Mouse (Mus musculus): ENCODE results near the gene Ankrd6. TPM values are rescaled to one million over a fixed set of nuclear protein-coding genes. Genes with fewer than 3 reads are reported as not detected.

Ankrd6 gene
- polyA plus RNA-seq, 2 experiments from 2014 or later: 0.99 to 1.4 TPM

DNA sequence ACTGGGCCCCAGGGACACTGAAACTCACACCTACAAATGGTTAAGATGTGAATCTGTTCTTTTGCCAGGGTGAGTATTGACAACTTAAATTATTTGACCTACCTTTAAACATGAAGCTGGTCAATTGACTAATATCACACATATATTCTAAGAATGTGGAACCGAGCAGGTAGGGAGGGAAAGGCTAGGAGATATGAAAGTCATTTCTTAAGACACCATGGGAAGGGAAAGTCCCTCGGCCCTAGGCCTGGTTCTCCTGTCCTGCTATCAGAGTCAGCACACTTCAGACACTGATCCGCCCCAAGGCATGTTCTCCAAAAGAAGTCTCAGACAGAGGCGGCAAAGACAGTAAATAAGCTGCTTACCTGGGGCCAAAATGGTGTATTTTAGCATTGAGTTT, 95.7 kb downstream of the Ankrd6 start:
- no peak for ATAC-seq

DNA sequence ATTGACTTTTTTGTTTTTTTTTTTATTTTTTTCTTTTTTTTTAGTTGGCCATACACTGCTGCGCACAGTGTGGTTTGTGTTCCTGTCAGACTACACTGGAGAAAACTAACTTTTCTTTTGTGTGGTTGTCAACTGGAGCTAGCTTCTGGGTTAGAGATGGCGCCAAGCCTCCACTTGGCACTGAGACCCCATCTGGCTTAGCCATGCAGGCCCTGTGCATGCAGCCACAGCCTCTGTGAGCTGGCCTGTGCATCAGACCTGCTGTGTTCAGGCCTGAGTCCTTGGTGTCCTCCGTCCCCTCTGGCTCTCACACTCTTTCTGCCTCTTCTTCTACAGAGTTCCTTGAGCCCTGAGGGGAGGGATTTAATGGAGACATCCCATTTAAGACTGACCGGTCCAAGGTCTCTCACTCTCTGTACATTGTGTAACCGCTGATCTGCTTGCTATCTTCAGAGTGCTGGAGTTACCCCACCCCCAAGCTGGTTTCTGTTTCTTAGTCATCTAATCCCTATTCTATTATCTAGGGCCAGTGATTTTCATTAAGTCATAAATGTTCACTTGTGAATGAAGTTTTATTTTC, 96.9 kb downstream of the Ankrd6 start:
- no peak for ATAC-seq

DNA sequence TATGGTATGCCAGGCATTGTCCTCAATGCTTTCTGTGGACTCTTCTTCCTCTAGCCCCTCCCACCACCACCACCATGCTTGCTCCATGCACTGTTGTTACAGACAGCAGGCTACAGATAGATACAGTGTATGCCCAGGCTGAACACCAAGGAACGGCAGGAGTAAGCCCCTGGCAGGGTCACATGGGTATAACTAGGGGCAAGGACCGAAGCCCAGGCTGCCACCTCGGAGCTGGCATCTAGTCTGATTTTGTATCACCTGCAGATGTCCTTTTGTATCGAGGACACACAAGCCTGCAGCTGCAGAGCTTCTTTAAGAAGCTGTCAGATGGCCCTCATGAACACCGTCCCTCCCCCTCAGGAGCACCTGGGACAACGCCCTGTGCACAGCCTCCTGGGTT, 97.8 kb downstream of the Ankrd6 start:
- ATAC-seq: no peak

DNA sequence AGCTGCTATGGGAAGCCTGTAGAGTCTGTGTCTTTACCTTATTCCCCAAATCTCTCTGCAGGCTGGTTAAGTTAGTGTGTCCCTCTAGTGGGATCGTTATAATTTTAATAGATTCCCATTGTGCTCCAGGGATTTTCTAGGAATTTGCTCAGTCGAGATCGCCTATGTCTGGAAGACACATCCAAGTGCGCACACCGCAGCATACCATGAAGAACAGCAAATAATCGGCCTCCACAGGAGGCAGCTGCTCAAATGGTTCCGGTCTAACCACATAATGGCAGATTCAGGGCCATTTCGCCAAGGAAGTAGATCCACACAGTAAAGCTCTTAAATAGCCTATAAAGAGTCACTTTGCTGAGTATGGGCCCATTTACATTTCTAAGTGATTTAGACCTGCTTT, 98.3 kb downstream of the Ankrd6 start:
- no peak for ATAC-seq

DNA sequence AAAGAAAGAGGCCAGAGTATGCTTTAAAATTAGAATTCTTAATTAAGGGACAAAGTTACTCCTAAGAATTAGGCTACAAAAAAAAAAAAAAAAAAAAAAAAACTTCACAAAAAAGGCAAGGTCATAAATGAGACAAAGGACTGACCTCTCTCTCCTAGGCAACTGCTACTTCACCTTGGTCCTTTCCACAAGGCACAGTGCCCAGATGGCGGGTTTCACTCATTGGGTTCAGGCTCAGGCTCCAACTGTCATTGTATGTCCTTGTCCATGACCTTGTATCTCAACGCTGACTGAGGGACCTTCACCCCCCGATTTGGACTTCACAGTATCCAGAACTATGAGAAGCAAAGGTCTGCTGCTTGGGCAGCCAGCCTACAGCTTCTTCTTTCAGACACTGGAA, 112.2 kb downstream of the Ankrd6 start:
- no peak for ATAC-seq

DNA sequence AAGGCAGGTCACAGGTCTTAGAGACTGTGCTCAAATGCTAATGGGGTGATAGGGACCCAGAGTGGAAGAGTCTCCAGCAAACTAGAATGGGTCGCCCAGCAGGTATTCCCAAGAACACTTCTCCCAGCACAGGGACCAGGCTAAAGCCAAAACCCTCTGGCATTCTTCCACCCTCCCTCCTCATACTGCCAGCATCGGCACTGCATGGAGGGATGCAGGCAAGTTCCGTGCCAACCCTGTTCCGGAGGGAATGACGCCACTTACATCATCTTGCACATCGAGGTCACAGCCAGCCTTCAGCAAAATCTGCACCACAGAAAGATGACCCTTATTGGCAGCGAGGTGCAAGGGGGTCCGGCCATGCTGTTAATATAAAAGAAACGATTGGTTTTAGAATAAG, 114.6 kb downstream of the Ankrd6 start:
- ATAC-seq: no peak

DNA sequence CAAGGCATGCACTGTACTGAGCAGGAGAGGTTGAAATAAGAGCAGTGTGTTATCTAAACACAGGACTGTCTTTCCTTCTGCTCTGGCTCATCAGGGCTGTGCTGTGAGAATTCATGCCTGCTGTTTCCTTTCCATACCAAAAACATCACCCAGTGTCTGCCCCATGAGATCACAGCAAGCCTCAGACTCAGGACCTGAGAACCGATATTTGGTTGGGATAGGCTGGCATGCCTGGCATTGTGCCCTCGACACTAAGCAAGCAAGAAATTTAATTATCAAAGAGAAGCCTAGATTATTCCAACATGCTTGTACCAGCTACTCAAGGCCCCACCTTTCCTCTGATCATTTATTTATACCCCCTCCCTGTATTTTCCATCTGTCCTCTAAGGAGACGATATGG, 116.1 kb downstream of the Ankrd6 start:
- no peak for ATAC-seq

DNA sequence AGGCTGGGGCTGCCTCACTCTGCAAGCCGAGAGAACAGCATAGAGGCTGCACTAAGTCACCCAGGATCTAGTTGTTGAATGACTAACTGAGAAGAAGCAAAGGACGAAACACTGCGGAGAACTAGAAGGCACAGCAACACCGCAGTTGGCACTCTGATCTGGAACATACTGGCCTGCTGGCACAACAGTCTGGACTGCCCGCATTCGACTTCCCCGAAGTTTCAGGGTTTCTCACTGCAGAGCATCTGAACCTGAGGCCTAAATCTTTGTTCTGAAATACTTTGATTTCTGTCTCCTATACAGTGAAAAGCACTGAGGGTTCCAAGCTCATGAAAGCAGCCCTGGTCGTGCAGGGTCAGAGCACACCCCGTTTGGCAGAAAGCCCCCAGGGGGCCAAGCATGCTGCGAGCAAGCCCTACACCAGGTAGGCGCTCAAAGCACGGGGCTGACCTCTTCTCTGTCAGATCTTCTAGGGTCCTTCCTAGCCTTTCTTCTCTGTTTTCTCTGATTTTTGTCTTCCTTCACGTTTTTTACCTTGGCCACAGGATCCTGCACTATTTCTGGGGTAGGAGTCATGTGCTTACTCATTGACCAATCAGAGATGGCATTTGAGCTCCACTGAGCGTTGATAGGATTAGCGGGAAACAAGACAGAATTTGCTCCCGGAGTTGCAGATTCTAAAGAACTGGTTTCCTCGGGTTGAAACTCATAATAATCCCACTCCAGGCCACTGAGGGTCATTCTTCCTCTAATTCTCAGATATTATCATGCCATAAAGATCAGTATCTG, 117.0 kb downstream of the Ankrd6 start:
- ATAC-seq: no peak

DNA sequence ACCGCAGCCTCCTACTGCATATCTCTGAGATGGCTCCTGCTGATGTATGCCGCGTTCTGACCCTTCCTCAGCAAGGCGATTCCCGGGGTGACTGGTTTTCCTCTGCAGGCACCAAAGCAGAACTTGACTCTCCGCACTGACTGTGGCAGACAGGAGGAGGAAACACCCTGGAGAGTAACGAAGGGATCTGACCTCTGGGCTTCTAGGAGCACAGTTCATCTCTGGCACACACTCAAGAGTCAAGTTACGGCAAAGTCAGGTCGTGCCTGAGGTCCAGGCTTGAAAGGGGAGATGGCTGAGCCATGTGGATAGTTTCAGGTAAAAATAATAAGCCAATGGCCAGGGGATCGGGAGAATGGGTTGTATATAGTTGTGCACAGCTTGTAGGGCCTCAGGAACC, 121.3 kb downstream of the Ankrd6 start:
- no peak for ATAC-seq

DNA sequence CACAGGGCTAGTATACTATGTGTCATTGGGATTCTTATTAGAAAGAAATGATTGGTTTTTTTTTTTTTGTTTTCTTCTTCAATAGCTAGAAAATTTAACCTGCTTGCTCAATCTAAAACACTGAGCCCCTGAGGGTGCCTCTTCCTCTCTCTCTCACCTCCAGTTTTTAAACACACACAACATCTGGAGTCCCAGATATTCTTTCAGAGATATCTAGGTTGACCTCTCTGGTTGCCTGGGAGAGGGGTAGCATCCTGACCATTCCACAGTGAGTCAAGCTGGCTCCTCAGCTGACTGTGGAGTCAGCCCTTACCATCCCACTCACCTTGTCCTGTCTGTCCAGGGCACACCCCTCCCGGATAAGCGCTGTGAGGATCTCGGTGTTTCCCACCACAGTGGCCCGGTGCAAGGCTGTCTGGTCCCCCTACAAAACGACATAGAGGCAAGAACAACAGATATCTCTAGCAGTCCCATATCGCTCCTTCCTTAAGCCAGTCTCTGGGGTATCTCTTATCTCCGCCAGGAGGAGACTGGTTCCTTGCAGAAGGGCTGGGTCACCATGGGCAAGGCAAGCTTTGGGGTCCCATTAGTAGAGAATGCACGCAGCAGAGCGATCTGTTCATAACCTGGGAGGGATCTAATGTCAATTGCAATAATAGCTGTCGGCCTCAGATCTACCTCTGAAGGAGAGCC, 122.1 kb downstream of the Ankrd6 start:
- no peak for ATAC-seq

DNA sequence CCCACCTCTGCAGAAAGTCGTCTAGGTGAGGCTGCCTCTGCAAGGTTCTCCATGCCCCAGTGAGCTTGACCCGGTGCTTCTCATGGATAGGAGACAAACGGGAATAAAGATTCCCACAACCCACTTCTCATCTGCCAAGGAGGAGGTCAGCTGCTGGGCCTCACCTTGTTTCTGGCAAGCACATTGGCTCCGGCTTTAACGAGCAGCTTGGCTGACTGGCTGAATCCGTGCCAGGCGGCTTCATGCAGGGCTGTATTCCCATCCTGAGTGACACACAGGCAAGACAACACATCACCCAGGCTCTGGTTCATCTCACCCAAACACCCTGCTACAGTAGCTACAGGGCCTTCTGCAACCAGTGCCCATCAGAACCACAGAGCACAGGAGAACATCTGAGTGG, 123.7 kb downstream of the Ankrd6 start:
- ATAC-seq: no peak

DNA sequence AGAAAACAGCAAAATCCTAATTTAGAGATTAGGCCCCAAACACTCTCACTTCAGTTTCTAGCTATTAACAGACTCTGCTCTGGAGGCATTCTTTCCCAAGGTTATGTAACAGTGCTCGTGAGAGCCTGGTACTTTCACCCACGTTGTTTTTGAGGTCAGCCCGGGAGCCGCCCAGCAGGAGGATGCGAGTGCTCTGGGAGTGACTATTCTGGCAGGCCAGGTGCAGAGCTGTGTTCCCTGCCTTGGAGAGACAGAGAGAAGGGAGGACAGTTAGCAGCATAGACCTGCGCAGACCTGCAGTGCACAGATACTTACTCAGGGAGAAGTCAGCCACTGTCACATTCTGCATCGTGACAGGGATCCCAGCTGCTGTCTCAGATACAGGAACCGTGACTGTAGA, 126.4 kb downstream of the Ankrd6 start:
- no peak for ATAC-seq

DNA sequence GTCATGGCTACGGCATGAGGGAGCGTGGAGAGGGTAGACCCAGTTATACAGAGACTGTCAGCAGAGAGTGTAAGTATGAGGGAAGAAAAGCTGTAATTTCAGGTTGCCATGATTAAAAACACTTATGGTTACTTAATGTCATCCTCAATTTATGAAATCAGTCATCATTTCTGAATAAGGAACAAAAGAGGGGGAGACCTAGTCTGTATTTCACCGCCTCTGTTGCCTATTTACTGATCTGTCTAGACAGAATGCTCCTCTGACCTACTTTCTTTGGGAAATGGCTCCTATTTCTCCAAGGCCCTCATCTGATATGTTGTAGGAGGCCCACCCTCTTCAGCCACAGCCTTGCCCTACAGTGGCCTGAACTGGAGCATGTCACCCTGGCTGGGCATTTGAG, 130.0 kb downstream of the Ankrd6 start:
- ATAC-seq: no peak

DNA sequence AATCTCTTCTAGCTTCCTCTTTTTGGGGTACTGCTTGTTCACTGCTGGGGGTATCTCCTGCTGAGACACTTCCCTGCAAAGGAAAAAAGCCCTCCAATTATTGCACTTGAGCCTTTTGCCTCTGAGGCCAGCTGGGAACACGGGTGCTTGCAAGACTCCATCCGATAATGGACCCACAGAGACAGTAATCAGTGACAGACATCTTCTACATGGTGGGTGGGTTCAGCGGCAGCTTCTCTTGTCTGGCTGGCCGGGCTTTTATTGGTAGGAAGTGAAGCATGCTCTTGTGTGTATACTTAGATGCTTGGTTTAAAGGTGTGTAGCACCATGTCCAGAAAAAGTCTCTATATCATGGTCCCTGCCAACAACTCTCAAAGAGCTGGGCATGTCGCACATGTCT, 133.2 kb downstream of the Ankrd6 start:
- no peak for ATAC-seq

DNA sequence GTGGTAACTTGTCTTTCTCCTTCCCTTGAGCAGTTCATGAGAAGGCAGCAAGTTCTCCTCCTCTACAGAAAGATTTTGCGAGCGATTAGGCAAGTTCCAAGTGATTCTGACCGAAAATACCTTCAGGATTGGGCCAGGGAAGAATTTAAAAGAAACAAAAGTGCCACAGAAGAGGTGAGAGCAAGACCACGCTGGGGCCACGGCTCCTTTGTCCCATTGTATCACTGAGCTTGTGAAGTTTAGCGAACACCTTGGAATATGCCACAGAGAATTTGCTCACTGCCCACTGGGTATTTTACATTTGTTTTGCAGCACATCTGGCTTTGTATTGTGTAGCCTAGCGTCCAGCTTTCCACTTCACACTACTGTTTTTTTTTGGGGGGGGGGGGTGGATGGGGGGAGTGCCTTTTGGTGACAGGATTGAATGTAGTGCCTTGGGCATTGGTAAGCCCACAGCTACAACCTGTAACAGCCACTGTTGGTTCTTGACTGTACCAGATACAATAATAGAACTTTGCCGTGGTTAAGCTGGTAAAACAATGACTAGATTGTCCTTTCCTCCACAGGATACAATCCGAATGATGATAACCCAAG, 150.0 kb downstream of the Ankrd6 start:
- peak; percentile 3 for ATAC-seq

DNA sequence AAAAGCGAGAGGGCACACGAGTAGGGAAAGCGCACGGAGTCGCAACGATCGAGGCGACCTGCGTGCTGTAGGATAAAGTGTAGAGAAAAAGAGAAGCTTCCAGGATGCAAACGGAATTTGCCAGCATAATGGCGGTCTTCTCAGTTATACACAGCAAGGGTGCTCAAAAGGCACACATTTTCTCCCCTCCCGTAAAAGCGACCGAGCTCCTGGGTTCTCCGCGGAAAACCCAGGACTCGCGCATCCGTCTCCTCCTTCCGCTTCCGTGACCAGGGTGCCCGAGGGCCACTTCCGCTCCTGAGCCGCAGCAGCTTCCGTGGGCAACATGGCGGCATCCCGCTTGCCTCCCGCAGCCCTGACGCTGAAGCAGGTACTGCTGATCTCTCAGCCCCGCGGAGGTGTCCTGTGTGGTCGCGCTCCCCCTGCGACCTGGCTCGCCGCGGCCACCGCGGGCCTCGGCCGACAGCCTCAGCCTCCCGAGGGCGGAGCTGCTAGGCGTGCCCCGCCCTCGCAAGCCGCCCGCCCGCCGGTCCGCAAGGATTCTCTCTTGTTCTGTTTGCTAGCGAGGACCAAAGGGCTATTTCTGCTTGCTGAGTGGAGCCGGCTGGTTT, 150.6 kb downstream of the Ankrd6 start, which contains the start of gene Lyrm2:
Gene Lyrm2 (plus strand): TSS at position 288 of the 611 bp plus-strand sequence.
- peak; percentile 95 for ATAC-seq

DNA sequence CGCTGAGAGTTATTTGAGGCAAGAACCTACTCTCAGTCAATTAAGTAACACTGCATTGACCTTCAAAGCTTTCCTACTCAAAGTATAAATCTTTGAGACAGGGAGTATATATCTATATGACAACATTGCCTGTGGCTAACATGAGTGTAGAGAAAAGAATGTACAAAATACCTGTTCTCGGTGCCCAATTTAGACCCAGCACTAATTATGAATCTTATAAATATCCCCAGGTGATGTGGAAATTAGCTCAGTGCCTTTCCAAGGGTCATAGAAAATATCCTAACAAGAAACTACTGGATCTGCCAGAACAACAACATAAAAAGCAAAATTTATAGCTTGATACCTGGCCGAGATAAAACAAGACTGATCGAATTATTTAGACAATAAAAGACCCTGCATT, 151.7 kb downstream of the Ankrd6 start:
- ATAC-seq: no peak

DNA sequence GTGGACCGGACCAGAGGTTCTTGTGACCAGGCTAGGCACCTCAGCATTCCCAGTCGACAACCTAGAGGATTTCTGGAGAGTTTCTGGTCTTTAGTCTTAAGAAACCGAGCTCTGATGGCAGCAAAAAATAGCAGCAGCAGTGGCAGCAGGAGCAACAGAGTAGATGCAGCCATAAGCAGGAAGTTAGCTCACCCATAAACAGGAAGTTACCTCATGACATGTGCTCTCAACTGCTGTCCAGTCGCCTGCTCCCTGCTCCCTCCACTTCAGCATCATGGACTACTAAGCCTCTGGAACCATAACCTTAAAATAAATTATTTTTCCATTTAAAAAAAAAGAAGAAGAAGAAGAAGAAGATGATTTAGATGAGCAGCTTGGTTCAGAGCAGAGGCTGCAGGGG, 161.6 kb downstream of the Ankrd6 start:
- ATAC-seq: no peak

DNA sequence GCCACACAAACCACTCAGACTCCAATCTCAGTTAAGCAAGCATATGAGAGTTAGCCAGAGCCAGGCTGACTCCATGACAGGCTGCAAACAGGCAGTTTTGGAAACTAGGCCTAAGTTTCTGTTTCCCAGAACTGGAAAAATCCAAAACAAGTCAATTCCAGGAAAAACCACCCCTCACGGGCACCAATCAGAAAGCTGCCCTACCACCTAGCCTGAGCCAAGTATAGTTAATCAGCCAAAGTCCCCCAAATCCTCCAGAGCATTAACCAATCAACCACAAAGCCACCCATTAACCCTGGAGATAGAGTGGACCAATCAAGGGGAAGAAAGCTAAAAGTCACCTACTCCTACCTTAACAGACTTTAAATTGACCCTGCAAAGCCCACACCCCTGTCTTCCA, 163.5 kb downstream of the Ankrd6 start:
- no peak for ATAC-seq

DNA sequence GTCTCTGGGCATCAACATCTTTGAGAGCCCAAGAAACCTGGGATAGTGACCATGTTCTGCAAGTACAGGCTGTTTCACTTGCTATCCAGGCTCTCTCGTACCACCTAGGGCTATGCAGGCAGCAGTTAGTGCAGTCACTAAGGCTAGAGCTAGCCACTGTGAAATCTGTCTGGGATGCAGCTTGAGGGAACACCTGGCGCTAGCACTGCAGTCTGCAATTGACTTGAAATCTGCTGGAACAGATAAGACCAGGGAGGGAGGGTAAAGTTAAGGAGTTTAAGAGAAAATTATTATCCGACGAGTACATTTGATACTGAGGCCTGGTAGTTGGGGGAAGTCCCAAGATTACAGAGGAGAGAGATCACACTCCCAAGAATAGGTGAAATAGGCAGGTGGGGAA, 170.6 kb downstream of the Ankrd6 start:
- ATAC-seq: no peak

DNA sequence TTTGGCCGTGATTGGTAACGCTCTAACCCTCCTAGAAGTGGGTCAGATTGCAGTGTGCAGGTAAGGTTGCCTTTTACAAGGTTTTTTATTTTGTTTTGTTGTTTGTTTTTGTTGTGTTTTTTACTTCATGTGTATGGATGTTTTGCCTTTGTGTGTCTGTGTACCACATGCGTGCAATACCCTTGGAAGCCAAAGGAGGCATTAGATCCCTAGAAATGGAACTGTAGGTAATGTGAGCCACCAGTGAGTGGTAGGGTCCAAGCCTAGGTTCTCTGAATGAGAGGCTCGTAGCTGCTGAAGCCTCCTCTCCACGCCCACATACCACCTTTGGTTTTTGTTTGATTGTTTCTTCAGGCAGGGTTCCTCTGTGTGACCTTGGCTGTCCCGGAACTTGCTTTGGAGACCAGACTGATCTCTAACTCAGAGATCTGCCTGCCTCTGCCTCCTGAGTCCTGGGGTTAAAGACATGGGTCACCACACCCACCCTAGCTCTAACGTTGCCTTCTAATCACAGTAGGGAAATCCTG, 180.3 kb downstream of the Ankrd6 start:
- no peak for ATAC-seq

DNA sequence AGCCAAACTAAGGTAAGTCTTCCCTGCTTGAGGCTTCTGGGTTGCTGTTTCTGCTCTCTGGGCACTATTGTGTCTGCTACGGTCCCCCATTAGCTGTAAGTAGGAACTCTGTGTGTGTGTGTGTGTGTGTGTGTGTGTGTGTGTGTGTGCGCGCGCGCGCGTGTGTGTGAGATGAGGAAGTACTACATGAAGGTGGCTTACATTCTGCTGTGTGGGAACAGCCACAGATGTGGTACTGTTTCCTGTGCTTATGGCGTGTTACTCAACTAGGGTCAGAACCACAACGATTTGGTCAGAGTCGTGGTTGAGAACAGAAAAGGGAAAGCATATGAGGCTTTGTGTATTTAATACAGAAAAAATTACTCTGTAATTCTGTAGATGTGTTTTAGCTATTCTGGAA, 182.6 kb downstream of the Ankrd6 start:
- ATAC-seq: peak; percentile 75

DNA sequence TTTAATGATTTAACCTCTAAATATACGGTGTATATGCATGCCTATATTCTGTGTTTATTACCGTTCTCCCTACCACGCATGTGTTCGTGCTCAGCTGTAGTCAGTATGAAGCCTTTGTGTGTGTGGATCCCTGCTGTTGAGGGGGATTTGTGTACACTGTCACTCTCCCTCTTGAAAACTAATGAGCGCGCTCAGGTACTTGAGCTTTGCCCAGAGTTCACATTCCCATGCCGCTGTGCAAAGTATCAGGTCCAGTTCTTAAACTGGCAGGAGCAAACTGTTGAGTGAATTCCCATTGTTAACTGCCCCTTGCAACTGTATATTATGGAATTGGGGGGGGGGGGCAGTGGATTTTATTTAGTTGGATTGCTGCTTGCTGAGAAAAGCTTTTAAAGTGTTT, 183.2 kb downstream of the Ankrd6 start:
- no peak for ATAC-seq
